Mouse (Mus musculus) stomach, postnatal 0 days (tissue): ENCODE data around the gene Rap1gap2. TPM values are rescaled to one million over a fixed set of nuclear protein-coding genes. Genes with fewer than 3 reads are reported as not detected.

Experiments
- ATAC-seq: fragments of 200-750 bp; cut with Nextera tagmentation; 2 replicates; pipeline ENCODE4 v1.8.0; 2017; ENCODE audit not compliant: low FRiP score, low TSS enrichment
- DNase-seq: peaks from one replicate; pipeline ENCODE4 v3.0.0-alpha.2; 2016; ENCODE audit warnings: low spot score
- H3K27ac ChIP-seq: fragments of 300-500 bp; sonication (generic); replicated peaks from 2 replicates; pipeline ENCODE4 v1.5.1; 2014; ENCODE audit warnings: mild to moderate bottlenecking, control low read depth
- H3K27me3 ChIP-seq: fragments of 300-500 bp; sonication (generic); 2 replicates; pipeline ENCODE4 v1.6.1; 2014; ENCODE audit warnings: low read length; ENCODE audit not compliant: control insufficient read depth, insufficient read depth
- H3K36me3 ChIP-seq: fragments of 300-500 bp; sonication (generic); 2 replicates; pipeline ENCODE4 v1.6.1; 2014; ENCODE audit warnings: low read length, mixed read lengths; ENCODE audit not compliant: control insufficient read depth, insufficient read depth
- H3K4me1 ChIP-seq: fragments of 300-500 bp; sonication (generic); replicated peaks from 2 replicates; pipeline ENCODE4 v1.6.1; 2014; ENCODE audit warnings: antibody characterized with exemption; ENCODE audit not compliant: control insufficient read depth, insufficient read depth
- H3K4me2 ChIP-seq: fragments of 300-500 bp; sonication (generic); replicated peaks from 2 replicates; pipeline ENCODE4 v1.6.1; 2014; ENCODE audit warnings: low read depth, mild to moderate bottlenecking, control low read depth, moderate library complexity
- H3K4me3 ChIP-seq: fragments of 300-500 bp; sonication (generic); 2 replicates; pipeline ENCODE4 v1.5.1; 2014; ENCODE audit warnings: low read depth, low read length, control low read depth
- H3K9ac ChIP-seq: fragments of 300-500 bp; sonication (generic); 2 replicates; pipeline ENCODE4 v1.6.1; 2014; ENCODE audit warnings: mild to moderate bottlenecking, low read length, control low read depth, mixed read lengths
- H3K9me3 ChIP-seq: fragments of 300-500 bp; sonication (generic); 2 replicates; pipeline ENCODE4 v1.6.1; 2016; ENCODE audit warnings: low read length; ENCODE audit not compliant: control insufficient read depth
- CTCF ChIP-seq: IDR thresholded peaks from 2 replicates; pipeline ENCODE4 v1.5.1; 2016; ENCODE audit warnings: antibody characterized with exemption, low read depth, mild to moderate bottlenecking, moderate library complexity
- EP300 ChIP-seq: optimal IDR thresholded peaks from 2 replicates; pipeline ENCODE3; 2016; ENCODE audit warnings: antibody characterized with exemption
- WGBS: fragments of 180-500 bp; shearing (Covaris S2); extraction: QIAGEN DNeasy Blood & Tissue Kit; methylation state at CpG from one replicate; pipeline ENCODE4 v1.1.7; 2014; 5-methylcytosine and 5-hydroxymethylcytosine counted together
- polyA plus RNA-seq: library from polyadenylated mRNA; unstranded; fragments of >200 nt; fragmentation: Nextera tagmentation; extraction: Ambion mirVana; gene quantifications from 2 replicates; pipeline ENCODE4 v1.2.1, GENCODE M21; 2015

Rap1gap2 gene
- polyA plus RNA-seq, 1 experiment from 2014 or later, result 7.6 TPM

- Histone ChIP-seq H3K27me3 (peaks cover 2% of the 10 kb centered on the region; the same call in 1 of the 2 replicates), H3K4me2 (no peak overlapping the region), H3K9ac (no peak overlapping the region), H3K4me3 (no peak overlapping the region), H3K36me3 (no peaks in the 10 kb centered on the region), H3K4me1 (no peaks in the 10 kb centered on the region; the same call in 1 of the 2 replicates), H3K27ac (no peak overlapping the region), H3K9me3 (no peaks in the 10 kb centered on the region)
- ATAC-seq, result no peak
- WGBS, result 50% methylated on average over 5 of the region's 5 CpGs
- no peak for DNase-seq
- TF ChIP-seq EP300 (no peak), CTCF (0 out of 2 replicates have a peak, but pooled peaks have one; percentile 9)
Observed at GRCm38 (mm10) chr11:74615571-74615970, 4.9 kb upstream of the Rap1gap2 start.

GRCm38 (mm10) chr11:74613428-74613827 is 2.7 kb upstream of the Rap1gap2 start:
- DNase-seq (no peak), ATAC-seq (no peak)
- H3K4me2 ChIP-seq, result no peak overlapping the region
- no peak overlapping the region for H3K9ac ChIP-seq
- TF ChIP-seq CTCF, result no peak
- no peak for TF ChIP-seq EP300
- H3K36me3 ChIP-seq, result no peaks in the 10 kb centered on the region
- no peaks in the 10 kb centered on the region for H3K9me3 ChIP-seq
- no peak overlapping the region for H3K27ac ChIP-seq
- H3K27me3 ChIP-seq, result peaks cover 6% of the 10 kb centered on the region; the same call in 1 of the 2 replicates
- 57% methylated on average over 4 of the region's 4 CpGs for WGBS
- no peak overlapping the region for H3K4me3 ChIP-seq
- no peaks in the 10 kb centered on the region; the same call in 1 of the 2 replicates for H3K4me1 ChIP-seq

DNA sequence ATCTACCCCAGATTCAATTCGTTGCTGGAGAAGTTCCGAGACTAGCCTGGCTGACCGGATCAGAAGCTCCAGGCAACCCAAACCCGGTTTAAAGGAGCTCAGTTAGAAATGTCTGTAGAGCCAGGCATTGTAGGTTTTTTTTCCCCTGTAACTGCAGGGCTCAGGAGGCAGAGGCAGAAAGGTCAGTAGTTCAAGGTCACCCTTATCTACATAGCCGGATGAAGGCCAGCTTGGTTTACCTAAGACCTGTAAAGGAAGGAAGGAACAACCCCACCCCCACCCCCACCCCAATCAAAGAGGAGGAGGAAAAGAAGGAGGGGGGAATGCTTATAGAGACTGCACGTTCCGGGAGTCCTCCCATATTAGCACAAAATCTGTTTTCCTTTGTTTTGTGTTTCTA is 722 bp upstream of the Rap1gap2 start:
- H3K27me3 ChIP-seq, result peaks cover 6% of the 10 kb centered on the region; the same call in 1 of the 2 replicates

GRCm38 (mm10) chr11:74610068-74610467 is 647 bp downstream of the Rap1gap2 start:
- H3K4me1 ChIP-seq, result no peaks in the 10 kb centered on the region; the same call in 1 of the 2 replicates
- no peaks in the 10 kb centered on the region for H3K9me3 ChIP-seq
- no peak overlapping the region for H3K4me2 ChIP-seq
- TF ChIP-seq CTCF (no peak), EP300 (no peak)
- H3K9ac ChIP-seq, result no peak overlapping the region
- WGBS, result 37% methylated on average over 5 of the region's 5 CpGs
- no peak overlapping the region for H3K4me3 ChIP-seq
- H3K27ac ChIP-seq, result no peak overlapping the region
- no peaks in the 10 kb centered on the region for H3K36me3 ChIP-seq
- ATAC-seq (no peak), DNase-seq (no peak)
- peaks cover 6% of the 10 kb centered on the region; the same call in 1 of the 2 replicates for H3K27me3 ChIP-seq

More for the DNA sequence above, 722 bp upstream of the Rap1gap2 start:
- WGBS, result 9% methylated on average over 7 of the region's 7 CpGs
- TF ChIP-seq EP300 (no peak), CTCF (no peak)
- Histone ChIP-seq H3K9ac (no peak overlapping the region), H3K9me3 (no peaks in the 10 kb centered on the region), H3K36me3 (no peaks in the 10 kb centered on the region), H3K4me3 (no peak overlapping the region), H3K27ac (no peak overlapping the region), H3K4me2 (no peak overlapping the region), H3K4me1 (no peaks in the 10 kb centered on the region; the same call in 1 of the 2 replicates)
- no peak for DNase-seq
- ATAC-seq, result no peak

GRCm38 (mm10) chr11:74602286-74602685 is 8.4 kb downstream of the Rap1gap2 start:
- Histone ChIP-seq H3K27ac (no peak overlapping the region), H3K9me3 (no peaks in the 10 kb centered on the region), H3K4me3 (no peak overlapping the region), H3K9ac (no peak overlapping the region), H3K36me3 (no peaks in the 10 kb centered on the region), H3K4me2 (no peak overlapping the region), H3K27me3 (no peaks in the 10 kb centered on the region), H3K4me1 (no peaks in the 10 kb centered on the region)
- WGBS, result 89% methylated on average over 1 of the region's 1 CpGs
- no peak for TF ChIP-seq EP300
- TF ChIP-seq CTCF, result no peak
- ATAC-seq (no peak), DNase-seq (no peak)

DNA sequence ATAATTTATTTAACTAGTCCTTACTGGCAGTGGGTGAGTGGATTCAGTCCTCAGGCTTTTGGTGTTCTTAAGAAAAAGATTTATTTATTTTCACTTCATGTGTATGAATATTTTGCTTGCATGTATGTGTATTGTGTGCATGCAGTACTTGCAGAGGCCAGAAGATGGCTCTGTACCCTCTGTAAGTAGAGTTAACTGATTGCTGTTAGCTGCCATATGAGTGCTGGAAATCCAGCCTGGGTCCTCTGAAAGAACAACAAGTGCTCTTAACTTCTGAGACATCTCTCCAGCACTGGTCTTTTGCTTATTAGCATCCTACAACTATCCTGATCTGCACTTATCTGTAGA is 12.8 kb downstream of the Rap1gap2 start:
- Histone ChIP-seq H3K27me3 (no peaks in the 10 kb centered on the region), H3K36me3 (no peaks in the 10 kb centered on the region), H3K27ac (no peak overlapping the region), H3K9me3 (no peaks in the 10 kb centered on the region), H3K4me1 (no peaks in the 10 kb centered on the region), H3K9ac (no peak overlapping the region), H3K4me2 (no peak overlapping the region), H3K4me3 (no peak overlapping the region)
- no peak for TF ChIP-seq EP300
- peak; percentile 41 for TF ChIP-seq CTCF
- DNase-seq (no peak), ATAC-seq (no peak)
